Mouse (Mus musculus): ENCODE data around the gene Gm13199.

Gm13199 gene

DNA sequence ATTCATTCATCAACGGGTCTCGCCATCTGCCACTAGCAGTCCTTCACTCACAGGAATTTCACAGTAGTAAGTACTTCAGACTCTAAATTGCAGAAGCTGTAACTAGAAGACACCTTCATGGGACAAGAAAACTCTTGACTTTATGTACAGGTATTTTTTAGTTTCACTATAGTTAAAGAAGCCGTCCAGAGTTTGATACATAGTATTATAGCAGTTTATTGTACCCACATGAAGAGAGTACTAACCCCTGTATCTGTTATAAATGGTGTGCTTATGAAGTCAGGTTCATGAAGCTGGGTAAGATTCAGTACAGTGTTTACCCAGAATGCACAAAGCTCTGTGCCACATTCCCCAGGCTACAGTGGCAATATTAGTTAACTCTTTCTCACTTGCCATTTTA lies at the start of gene Gm13199:
Gene Gm13199 (minus strand): TSS at position 101 of the 400 bp plus-strand sequence.
- no peak for DNase-seq (ENCODE audit: low spot score)

DNA sequence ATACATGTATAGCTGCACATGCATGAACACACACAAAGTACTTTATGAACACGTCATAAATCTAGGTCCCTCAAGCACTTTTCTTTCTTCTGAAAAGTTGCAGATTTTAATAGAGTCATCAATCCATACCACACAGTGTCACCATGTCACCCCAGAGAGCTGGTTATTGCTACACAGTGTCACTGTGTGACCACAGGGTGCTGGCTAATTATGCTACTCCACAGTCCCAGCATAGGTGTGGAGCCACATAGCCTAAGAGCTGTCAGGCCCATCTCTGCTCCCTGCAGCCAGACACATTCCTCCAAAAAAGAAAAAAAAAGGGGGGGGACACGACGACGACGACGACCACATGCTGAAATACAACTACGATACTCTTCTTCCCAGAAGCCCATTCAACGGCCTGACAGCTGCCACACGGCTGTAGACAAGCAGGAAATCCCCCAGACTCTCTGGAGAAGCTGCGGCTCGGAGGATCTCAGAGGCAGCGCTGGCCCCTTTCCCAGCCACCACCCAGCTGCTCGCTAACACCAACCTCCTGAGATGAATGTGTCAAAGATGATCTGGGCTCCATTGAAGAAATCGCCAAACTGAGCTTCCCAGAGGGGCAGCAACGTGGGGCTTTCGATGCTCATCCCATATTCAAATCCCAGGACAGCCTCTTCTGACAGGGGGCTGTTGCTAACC lies 48.7 kb upstream of the Gm13199 start:
- DNase-seq (ENCODE audit: low spot score) = no peak

DNA sequence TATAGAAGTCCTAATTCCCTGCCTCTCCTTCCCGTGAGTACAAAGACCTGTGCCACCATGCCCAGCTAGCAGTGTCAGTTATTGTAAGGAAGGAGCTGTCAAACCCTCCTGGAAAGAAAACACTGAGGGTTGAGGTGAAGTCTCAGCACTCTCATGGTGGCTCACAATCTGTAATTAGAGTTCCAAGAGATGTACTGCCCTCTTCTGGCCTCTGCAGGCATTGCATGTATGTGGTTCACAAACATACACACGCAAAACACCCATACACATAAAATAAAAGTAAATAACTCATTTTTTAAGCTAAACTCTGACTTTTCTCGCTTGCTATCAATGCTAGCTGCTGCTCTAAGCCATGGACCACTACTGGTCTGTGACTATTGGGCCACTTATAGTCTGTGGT lies 43.9 kb upstream of the Gm13199 start:
- no peak for DNase-seq (ENCODE audit: low spot score)

- DNase-seq (ENCODE audit: low spot score) = peak; percentile 30
Observed at GRCm38 (mm10) chr2:5906092-5906491, 43.4 kb upstream of the Gm13199 start.

- no peak for DNase-seq (ENCODE audit: low spot score)
Observed at GRCm38 (mm10) chr2:5900145-5900544, 37.4 kb upstream of the Gm13199 start.

DNA sequence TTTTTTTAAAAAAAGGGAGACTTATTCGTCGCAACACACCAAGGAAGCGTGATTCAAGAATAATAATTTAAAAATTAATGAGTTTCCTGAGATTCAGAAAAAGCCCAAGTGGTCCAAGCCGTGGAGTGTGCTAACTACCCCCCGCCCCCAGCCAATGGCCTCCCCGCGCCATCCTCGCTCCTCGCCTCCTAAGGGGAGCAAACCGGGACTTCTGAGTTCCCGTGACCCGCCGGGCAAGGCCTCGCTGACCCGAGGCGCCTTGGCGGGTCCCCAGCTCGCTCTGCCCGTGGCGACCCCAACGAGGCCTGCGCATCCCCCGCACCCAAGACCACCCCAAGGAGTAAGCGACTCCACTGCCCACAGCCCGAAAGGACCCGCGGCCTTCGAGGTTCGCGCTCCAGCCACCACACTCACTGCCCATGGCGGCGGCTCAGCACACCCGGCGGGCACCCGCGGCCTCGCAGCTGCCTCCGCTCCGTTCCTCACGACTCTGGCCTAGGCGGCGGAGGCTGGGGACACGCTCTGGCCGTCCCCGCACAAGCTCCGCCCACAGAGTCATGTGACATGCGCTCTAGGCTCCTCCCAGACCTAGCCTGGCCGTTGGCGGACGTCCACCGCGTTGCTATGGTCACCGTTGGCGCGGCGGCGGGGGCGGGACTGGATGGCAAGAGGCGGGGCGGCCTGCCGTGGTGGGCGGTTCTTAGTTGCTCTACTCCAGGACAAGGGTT lies 32.3 kb upstream of the Gm13199 start, which contains the start of gene Sec61a2:
Gene Sec61a2 (minus strand): TSS at position 590 of the 728 bp plus-strand sequence.
- peak; percentile 99 for DNase-seq (ENCODE audit: low spot score)

GRCm38 (mm10) chr2:5894296-5894695 lies 31.6 kb upstream of the Gm13199 start:
- no peak for DNase-seq (ENCODE audit: low spot score)

- DNase-seq (ENCODE audit: low spot score) = no peak
Observed at GRCm38 (mm10) chr2:5889412-5889811, 26.7 kb upstream of the Gm13199 start.

GRCm38 (mm10) chr2:5888865-5889264 lies 26.1 kb upstream of the Gm13199 start:
- no peak for DNase-seq (ENCODE audit: low spot score)

GRCm38 (mm10) chr2:5877446-5877845 lies 14.7 kb upstream of the Gm13199 start:
- DNase-seq (ENCODE audit: low spot score) = no peak

GRCm38 (mm10) chr2:5869746-5870145 lies 7.0 kb upstream of the Gm13199 start:
- no peak for DNase-seq (ENCODE audit: low spot score)

GRCm38 (mm10) chr2:5867681-5868080 lies 4.9 kb upstream of the Gm13199 start:
- DNase-seq (ENCODE audit: low spot score) = no peak

GRCm38 (mm10) chr2:5851866-5852265 lies 10.9 kb downstream of the Gm13199 start:
- no peak for DNase-seq (ENCODE audit: low spot score)

GRCm38 (mm10) chr2:5851116-5851515 lies 11.6 kb downstream of the Gm13199 start:
- DNase-seq (ENCODE audit: low spot score) = no peak

DNA sequence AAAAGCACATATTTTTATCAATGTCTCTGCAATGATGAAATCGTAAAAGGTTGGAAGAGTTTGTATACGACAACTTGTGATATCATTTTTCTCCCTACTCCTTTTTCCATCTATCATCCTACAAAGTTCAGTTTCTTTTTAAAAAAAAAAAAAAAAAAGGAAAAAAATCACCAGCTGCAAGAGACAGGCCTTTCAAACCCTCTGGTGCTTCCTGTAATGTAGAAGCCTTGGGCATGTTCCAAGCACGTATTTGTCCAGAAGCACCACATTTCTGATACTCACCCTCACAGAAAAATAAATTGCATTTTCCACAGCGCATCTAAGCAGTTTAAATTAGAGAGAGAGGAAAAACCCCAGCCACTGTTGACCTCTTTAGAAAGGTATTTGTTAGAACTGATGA lies 16.9 kb downstream of the Gm13199 start:
- DNase-seq (ENCODE audit: low spot score) = no peak

DNA sequence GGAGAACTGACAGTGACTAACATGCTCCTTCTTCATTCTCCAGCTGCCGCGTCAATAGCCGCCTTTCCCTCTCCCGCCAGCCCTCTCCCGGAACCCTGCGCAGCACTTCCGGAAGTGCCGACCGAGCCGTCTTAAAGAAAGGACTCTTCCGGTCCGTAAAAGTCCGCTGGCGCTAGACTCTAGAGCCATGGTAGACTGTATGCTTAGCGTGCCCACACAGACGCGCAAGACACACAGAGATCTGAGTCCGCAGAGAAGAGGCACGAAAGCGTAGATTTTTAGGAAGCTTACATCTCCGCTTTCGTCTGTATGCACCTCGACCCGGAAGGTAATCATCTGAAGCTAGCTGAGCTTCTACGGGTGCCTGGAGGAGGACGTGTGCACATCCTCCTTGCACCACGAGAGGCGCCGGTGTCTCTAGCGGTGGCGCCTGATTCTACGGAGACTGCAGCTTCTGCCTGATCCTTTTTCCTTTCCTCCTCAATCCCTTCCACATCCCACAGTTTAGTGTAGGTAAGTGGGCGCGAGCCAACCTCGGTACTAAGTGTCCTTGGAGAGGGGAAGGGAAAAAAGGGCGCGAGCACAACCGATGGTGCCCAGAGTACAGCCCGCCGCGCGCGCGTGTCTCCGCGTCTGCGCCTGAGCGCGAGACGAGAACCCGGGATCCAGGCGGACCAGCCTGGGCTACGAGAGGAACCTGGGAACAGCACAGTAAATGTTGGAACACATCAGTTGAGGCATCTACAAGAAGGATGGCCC lies 17.7 kb downstream of the Gm13199 start, which contains the start of the genes Nudt5 and Cdc123:
Gene Nudt5 (plus strand): TSS at position 147 of the 759 bp plus-strand sequence.
Gene Cdc123 (minus strand): TSS at position 292 of the 759 bp plus-strand sequence.
- DNase-seq (ENCODE audit: low spot score) = peak; percentile 87

DNA sequence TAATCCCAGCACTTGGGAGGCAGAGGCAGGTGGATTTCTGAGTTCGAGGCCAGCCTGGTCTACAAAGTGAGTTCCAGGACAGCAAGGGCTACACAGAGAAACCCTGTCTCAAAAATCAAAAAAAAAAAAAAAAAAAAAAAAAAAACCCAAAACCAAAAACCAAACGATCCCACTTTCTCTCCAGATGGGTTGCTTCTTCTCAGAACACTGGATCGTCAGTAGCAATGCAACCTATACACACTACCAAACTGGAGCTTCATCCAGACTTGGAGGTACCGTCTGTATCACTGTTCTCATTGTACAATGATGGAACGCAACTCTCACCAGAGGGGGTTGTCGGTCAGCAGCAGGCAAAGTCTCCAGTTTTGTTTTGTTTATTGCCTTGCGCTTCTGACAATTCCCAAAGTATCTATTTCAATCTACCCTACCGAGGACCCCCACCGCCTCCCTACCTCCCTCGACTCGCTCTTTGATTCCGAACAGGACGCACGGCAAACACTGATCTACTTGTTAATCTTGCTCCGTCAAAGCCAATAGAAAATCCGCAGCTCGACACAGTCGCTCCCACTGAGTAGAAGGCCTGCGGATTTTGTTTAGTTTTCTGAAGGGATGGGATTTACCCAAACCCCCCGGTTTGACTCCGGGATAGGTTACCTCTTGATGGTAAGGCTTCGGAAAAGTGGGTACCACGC lies 18.4 kb downstream of the Gm13199 start:
- no peak for DNase-seq (ENCODE audit: low spot score)

DNA sequence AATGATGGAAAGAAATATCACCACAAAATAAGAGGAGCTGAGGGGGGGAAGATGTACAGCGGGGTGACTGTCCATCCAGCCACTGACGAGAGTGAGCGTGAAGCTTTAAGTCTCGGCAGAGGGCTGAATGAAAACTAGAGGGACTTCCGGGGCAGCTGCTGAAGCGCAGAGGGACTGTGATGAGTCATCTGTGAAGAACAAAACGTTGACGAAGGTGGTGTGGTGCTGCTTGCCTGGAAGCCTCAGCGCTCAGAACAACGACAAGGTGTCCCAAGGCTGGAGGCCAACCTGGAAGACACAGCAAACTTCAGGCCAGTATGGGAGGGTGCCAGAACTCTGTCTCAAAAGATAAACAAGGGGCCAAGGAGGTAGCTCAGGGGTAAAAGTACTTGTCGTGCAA lies 21.9 kb downstream of the Gm13199 start:
- no peak for DNase-seq (ENCODE audit: low spot score)

DNA sequence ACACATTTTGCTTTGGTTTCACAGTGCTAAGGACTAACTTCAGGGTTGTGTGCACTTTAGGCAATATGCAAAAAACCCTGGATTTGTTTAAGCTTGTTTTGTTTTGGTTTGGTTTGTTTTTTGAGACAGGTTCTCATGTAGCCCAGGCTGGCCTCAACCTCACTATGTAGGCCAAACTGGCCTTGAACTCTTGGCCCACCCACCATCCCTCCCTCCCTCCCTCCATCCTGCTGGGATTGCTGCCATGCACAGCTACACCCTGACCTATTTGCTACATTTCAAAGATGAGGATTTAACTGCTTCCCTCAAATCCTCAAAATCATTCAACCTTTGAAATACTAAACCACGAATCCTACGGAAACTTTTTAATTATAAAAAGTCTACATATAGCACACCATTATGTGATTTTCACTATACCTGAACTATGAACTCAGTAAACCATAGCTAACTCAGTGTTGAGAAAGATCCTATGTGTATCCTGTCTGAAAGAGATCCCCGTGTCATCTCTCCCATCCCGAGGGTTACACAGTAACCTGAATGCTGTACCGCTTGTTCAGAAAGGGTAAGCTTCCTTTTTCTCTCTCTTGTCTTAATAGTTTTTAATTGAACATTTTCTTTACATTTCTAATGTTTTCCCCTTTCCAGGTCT lies 37.3 kb downstream of the Gm13199 start:
- no peak for DNase-seq (ENCODE audit: low spot score)

DNA sequence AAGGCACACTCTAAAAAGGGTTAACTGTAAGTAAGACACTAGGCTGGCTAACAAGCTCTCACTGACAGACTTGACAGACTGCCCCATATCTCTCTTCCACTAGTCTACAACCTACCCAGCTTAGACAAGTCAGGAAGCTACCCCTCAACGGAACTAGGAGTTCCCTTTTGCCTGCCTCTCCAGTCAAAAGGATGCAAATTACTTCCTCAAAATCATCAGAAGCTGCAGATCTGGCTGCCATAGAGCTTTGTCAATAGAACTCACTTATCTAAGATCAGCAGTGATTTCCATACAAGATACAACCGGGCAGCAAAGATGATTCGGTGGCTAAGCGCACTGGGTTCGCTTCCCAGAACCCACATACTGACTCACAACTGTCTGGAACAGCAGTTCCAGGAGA lies 38.0 kb downstream of the Gm13199 start:
- no peak for DNase-seq (ENCODE audit: low spot score)

DNA sequence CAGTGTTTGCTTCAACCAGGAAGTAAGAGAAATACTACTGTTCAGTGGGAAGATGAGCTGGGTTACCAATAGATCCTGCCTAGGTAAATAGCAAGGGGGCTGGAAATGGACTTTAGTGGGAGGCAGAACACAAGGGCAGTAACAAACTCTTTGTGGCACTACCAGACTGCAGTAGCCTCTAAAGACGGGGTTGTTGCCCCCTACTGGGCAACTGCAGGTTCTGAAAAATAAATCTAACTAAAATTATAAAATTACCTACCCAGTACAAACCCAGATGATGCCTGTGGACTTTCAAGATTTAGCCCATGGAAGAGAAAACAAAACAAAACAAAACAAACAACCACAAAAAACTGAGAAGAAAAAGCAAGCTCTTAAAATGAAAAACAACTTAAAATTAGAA lies 38.5 kb downstream of the Gm13199 start:
- no peak for DNase-seq (ENCODE audit: low spot score)

DNA sequence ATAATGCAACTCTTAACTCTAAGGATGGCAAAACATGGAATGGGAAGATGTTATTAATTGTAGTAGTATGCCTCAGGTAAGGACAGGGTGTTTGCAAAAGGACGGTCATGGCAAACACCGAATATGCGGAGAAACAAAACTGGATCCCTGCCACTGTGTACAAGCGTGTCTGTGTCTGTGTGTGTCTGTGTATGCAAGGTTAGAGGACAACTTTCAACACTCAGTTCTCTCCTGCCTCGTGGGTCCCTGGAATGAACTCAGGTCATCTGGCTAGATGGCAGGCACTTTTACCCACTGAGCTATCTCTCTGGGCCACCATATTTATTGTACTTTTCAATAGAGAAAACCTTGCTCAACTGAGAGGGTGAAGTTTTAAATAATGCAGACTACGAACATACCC lies 40.3 kb downstream of the Gm13199 start:
- no peak for DNase-seq (ENCODE audit: low spot score)
